Mouse (Mus musculus) urinary bladder, postnatal 36 days (tissue): ENCODE results near the gene Il1f8.
"Not testable (repeated sequence)": the region's sequence is repeated elsewhere in the genome, so short reads cannot be mapped to it uniquely, and the experiment has no call there.

ENCODE experiments used
- DNase-seq, 2 experiments: peaks; one replicate each; pipeline ENCODE4 v3.0.0; 2022; ENCODE audit warnings: low spot score in 2 of 2, mixed read lengths in 1 of 2

Gene Il1f8

GRCm38 (mm10) chr2:24152861-24153260 is at the start of gene Il1f8:
Gene Il1f8 (plus strand): TSS chr2:24153161.
- no peak for DNase-seq

- no peak for DNase-seq
Observed at GRCm38 (mm10) chr2:24103619-24104289, 49.2 kb upstream of the Il1f8 start.

DNA sequence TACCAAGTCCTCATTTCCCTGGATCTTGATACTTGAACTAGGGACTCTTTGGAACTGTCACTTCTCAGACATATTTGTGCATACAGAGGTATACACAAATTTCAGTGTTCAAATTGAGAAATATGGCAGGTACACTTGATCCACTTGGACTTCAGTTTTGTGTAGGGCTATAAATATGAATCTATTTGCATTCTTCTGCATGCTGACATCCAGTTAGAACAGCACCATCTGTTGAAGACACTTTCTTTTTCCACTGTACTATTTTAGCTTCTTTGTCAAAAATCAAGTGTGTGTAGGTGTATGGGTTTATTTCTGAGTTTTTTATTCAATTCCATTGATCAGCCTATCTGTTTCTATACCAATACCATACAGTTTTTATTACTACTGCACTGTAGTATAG is 43.9 kb upstream of the Il1f8 start:
- no peak for DNase-seq

- no peak for DNase-seq
Observed at GRCm38 (mm10) chr2:24134373-24134772, 18.6 kb upstream of the Il1f8 start.

GRCm38 (mm10) chr2:24181683-24182331 is 28.8 kb downstream of the Il1f8 start:
- DNase-seq = peak; percentile 19 to 56

DNA sequence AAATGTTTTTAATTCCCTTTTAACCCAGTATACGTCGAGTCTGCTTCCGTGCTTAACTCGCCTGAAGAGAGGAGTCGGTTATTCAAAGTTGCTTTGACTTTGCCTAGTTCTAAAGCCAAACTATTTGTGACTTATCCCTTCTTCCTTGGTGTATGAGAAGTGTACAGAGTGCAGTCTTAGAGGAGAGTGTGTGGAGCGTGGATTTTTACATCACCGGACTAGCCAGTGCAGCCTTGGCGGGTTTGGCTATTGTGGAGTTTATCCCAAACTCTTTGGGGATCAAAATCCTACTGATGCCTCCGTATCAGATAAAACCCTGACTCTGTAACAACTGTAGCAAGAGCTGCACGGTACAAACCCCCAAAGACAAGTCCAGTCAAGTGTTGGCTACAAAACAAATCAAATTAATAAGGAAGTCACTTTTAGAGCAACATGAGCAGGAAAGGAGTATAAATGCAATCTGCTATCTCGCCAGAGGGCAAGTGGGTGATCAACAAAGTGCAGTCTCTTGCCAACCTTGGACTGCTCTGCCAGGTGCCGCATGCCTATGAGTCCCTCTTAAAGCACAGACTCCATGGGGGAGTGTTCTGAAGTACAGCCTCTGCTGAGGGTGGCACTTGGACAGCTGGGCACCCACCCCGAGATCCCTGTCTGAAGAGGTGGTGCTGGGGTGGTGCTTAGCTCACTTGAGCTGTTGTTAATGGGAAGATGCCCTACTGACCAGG is 29.6 kb downstream of the Il1f8 start:
- not testable (repeated sequence) for DNase-seq

DNA sequence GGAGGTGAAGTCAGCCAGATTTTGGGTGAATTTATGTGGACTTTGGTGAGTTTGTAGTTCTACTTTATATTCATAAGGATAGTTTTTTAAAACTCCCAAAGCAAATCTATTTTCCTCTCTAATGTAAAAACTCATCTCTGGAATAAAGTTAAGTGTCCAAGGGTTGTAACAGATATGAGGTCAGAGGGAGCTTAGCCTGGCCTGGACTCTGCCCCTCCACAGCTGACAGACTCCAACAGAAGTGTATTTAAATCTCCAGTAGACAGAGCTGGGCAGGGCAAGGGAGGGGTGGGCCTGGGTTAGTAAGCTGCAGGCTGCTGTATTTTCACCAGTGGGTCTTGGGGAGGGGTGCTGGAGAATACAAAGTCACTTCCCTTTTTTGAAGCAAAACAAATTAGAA is 31.1 kb downstream of the Il1f8 start:
- not testable (repeated sequence) for DNase-seq

- DNase-seq = no peak
Observed at GRCm38 (mm10) chr2:24186176-24186575, 33.2 kb downstream of the Il1f8 start, which contains the start of gene Il1f9. Gene Il1f9 (plus strand): TSS chr2:24186476.

GRCm38 (mm10) chr2:24187585-24187984 is 34.6 kb downstream of the Il1f8 start:
- DNase-seq = no peak

- no peak for DNase-seq
Observed at GRCm38 (mm10) chr2:24188189-24188588, 35.2 kb downstream of the Il1f8 start.
